Mouse (Mus musculus) myocyte (in vitro differentiated cells): ENCODE data around the gene Cerk.

Source experiments
- MAX ChIP-seq: IDR thresholded peaks from one replicate; pipeline ENCODE4 v1.6.1; 2011; ENCODE audit warnings: low read depth, mild to moderate bottlenecking, control low read depth
- POLR2A ChIP-seq: IDR thresholded peaks from one replicate; pipeline ENCODE4 v1.6.1; 2011; ENCODE audit warnings: low read depth, mild to moderate bottlenecking, control low read depth, moderate library complexity; ENCODE audit not compliant: insufficient read length
- USF1 ChIP-seq: IDR thresholded peaks from one replicate; pipeline ENCODE4 v1.6.1; 2011; ENCODE audit warnings: low read depth, mild to moderate bottlenecking, control low read depth, moderate library complexity

DNA sequence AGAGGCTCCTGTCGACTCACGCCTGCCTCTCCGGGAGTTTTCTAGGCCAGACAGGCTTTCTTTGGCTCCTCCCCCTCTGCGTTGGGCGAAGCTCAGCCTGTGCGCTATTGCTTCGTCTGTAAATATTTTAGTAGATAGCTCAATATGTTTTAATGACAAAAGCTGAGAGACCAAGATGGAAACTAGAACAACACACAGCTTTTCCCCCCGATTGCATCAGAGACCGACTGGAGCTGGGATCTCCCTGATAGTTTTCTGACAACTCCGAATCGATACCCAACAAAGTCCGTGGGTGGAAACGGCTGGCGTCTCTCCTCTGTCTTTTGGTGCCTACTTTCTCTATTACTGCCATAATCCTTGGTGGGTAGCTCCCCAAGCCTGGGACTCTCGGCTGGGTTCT, 83.6 kb downstream of the Cerk start:
- TF ChIP-seq USF1 (no peak), POLR2A (no peak), MAX (no peak)
